Comparison of ENCODE assay signal across 8 mouse cellular contexts in genomic region chr15:101173421-101174211, GRCm38 (mm10). TPM values are rescaled to one million over a fixed set of nuclear protein-coding genes. Genes with fewer than 3 reads are reported as not detected.
DNase-seq lines count a peak whose midpoint lies in the region; ATAC-seq and TF ChIP-seq lines count a peak whose summit lies in the region.

TSS of gene Acvr1b (plus strand) at chr15:101174067.

- H3K27me3 ChIP-seq in Patski = no peaks in the 10 kb centered on the region
- H3K27me3 ChIP-seq in hindbrain, embryonic 13.5 days = peaks cover 19% of the 10 kb centered on the region

- CTCF ChIA-PET in Patski (lab: Charles Lee) = interaction anchor here (0.9 to 1.6 kb wide), 4 partner anchors 22 to 26 kb away, joined by 3 to 4 read pairs (median 3); no protein-coding TSS in a partner anchor

- no peaks in the 10 kb centered on the region for H3K36me3 ChIP-seq in hindbrain, embryonic 13.5 days

- H3K4me3 ChIP-seq in hindbrain, embryonic 13.5 days = peak within 1 kb of the TSS; percentile 93

- no peaks in the 10 kb centered on the region for H3K9me3 ChIP-seq in hindbrain, embryonic 13.5 days

- no peak for TF ChIP-seq CTCF in Patski (IDR thresholded peaks at IDR 0.05)

- peak within 1 kb of the TSS; percentile 98 for H3K9ac ChIP-seq in hindbrain, embryonic 13.5 days

- H3K27ac ChIP-seq in hindbrain, embryonic 13.5 days = peak within 1 kb of the TSS; percentile 91

- peaks cover 39% of the 10 kb centered on the region for H3K4me1 ChIP-seq in hindbrain, embryonic 13.5 days (replicated peaks)

- POLR2A ChIA-PET in Patski (lab: Charles Lee) = no interaction called here

- in situ Hi-C loops in Patski (cut with MboI; ENCODE audit: low pct_unique_long_range_greater_than_20kb) = no loop called here

- peak within 1 kb of the TSS; percentile 84 for H3K4me2 ChIP-seq in hindbrain, embryonic 13.5 days

- peak; percentile 72 for ATAC-seq in Patski
- peak; percentile 90 for ATAC-seq in hindbrain, embryonic 13.5 days (ENCODE audit: low FRiP score)

- under 1% methylated on average over 47 of the region's 87 CpGs for WGBS in hindbrain, embryonic 13.5 days

- DNase-seq in Patski (ENCODE audit: low read depth, low spot score) = no peak
- peak; percentile 94 for DNase-seq in cerebellum, adult 9-11 months
- peak; percentile 59 to 72 for DNase-seq in frontal cortex, postnatal 25 days (ENCODE audit: low spot score in 2 of 2)
- peak; percentile 84 to 90 for DNase-seq in layer of hippocampus, postnatal 14 days (ENCODE audit: low spot score in 2 of 2)
- DNase-seq in lung, postnatal 10 days = peak; percentile 93
- DNase-seq in ovary, postnatal 14 days (ENCODE audit: low spot score) = peak; percentile 84
- DNase-seq in thymus, postnatal 10 days (ENCODE audit: low spot score in 2 of 2) = peak; percentile 86 to 92

RNA-seq across cellular contexts. Expression of gene Acvr1b, which starts in this region (rescaled TPM):
- 31.1 TPM for polyA plus RNA-seq in Patski (2021)
- polyA plus RNA-seq in hindbrain, embryonic 13.5 days (2015; fragmentation: Nextera tagmentation; extraction: Ambion mirVana) = 19.6 and 20.5 TPM in 2 replicates
- 10 to 100 TPM; 71.3 to 79.6 TPM for total RNA-seq in layer of hippocampus, postnatal 14 days (2021)
